Mouse (Mus musculus): ENCODE results near the gene H2-Eb1.
"Not testable (repeated sequence)": the region's sequence is repeated elsewhere in the genome, so short reads cannot be mapped to it uniquely, and the experiment has no call there.

Gene H2-Eb1

DNA sequence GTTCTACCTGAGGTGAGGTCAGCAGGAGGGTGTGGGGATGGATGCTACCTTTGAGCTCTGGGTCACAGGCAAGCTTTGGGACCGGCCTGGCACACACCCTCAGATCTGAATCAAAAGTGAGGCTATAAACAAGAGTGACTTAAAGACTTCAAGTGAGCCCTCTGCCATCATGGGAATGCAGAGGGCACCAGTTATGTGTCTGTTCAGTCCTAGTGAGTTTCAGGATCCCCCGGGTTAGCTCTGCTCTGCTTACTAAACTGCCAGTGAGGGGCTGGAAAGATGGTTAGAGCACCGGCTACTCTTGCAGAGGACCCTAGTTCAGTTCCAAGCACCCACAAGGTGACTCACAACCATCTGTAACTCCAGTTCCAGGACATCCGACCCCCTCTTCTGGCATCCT, 13.1 kb upstream of the H2-Eb1 start:
- DNase-seq, result no peak

DNA sequence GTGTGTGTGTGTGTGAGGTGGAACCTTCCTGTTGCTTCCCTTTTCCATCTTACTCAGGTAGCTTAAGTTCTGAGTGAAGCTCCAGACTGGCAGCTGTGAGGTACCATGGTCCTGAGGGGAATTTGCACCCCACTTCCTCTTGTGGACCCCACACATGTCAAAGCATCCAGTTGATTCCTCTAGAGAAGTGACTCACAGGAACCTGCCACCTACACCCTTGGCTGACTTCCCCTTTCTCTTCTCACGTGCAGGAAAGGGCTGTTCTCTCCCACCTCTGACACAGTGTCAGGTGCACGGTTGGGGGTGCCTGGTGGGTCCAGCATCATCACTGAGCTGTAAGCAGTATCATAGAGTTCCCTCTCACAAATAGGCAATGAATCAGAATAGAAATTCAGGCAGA, 12.1 kb upstream of the H2-Eb1 start:
- DNase-seq, result no peak

DNA sequence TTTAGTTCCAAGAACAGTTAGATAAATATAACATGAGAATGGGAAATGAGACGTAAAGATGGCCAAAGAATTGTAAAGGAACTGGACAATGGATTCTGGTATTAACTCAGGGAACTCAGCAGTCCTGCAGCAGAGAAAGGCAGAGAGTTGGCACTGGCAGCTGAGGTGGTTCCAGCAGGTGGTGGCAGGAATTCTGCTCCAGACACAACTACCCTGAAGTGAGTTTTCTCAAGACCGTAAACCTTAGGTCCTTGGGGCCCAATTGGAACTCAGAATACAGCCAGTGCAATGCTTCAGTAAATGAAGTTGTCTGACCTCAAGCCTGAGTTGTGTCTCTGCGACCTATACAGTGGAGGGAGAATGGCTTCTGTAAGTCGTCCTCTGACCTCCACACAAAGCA, 11.4 kb upstream of the H2-Eb1 start:
- DNase-seq, result no peak

DNA sequence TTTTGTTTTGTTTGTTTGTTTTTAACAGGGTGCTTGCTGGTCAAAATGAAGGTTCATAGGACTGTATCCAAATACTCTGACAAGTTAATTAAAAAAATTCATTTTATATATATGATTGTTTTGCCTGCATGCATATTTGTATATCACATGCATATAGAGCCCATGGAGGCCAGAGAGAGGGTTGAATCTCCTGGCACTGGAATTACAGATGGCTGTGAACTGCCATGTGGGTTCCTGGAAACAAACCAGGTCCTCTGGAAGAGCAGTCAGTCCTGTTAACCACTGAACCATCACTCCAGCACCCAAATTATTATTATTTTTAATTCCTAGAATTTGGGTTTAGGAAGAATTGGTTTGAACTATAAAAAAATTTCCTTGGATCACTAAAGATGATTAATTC, 10.4 kb upstream of the H2-Eb1 start:
- DNase-seq, result no peak

DNA sequence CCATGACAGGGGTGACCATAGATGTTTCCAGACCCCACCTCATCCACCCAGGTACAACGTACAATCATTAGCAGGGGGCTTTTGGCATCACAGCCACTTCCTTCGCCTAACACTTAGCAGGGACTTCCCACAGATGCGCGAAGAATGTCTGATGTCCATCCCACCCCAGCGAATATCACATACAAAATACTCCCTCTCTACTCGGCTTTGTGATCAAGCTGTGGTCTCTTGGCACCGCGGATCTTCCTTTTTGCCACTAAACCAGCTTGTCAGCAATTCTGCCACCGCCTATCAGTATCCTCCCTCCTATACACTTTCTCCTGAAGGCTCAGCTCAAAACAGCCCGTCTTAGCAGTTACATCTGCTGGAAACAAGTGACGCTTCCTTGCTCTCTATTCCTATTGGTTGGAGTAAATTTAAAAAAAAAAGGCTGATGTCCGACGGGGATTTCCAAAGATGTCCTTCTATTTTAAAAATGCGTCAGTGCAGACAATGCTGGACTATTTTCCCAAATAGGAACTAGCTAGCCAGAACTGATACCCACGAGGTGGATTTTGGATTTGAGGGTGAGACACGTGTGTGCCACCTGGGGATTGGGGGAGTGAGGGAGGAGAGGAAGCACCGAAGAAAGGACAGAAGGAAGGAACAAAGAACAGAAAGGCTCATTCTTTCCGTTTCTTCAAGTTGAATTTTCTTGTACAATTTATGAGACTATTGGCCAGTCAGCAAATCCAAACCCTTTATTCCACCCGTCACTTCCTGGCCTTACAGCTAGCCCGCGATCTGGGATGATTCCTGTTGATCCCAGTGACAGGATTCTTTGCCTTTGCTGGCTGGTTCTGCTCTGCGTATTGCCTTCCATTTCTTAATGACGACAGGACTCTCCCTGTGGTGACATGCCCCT, 9.5 kb upstream of the H2-Eb1 start:
- peak; percentile 92 for DNase-seq

DNA sequence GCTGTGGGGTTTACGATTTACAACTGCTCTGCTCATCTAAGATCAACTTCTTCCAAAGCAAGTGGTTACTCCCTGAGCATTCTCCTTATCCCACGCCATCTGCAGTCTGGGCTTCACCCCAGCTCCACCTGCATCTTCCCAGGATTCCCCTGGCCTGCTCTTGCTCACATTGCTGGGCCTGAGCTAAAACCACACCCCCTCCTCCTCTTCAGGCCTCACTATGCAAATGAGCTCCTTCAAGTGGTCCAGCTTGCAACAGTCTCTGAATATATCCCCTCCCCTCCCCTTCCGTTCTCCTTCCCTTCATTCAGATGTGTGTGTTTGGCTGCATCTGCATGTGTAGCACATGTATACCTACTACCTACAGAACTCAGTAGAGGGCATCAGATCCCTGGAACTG, 6.3 kb upstream of the H2-Eb1 start:
- DNase-seq, result no peak

DNA sequence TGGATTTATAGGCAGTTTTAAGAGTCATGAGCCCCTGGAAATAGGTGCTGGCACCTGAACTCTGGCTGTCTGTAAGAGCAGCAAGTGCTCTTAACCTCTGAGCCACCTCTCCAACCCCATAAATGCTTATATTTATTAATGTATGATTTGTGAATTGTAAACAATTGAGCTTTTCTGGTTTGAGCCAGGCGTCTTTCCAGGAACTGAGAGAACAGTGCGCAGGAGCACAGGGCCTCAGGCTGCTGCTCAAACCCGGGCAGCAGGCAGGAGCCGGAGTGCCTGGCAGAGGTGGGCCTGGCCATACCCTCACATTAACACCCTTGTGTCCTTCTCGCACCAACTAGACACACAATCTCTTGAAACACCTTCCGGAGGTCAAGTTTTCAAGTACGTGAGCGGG, 5.6 kb upstream of the H2-Eb1 start:
- no peak for DNase-seq

DNA sequence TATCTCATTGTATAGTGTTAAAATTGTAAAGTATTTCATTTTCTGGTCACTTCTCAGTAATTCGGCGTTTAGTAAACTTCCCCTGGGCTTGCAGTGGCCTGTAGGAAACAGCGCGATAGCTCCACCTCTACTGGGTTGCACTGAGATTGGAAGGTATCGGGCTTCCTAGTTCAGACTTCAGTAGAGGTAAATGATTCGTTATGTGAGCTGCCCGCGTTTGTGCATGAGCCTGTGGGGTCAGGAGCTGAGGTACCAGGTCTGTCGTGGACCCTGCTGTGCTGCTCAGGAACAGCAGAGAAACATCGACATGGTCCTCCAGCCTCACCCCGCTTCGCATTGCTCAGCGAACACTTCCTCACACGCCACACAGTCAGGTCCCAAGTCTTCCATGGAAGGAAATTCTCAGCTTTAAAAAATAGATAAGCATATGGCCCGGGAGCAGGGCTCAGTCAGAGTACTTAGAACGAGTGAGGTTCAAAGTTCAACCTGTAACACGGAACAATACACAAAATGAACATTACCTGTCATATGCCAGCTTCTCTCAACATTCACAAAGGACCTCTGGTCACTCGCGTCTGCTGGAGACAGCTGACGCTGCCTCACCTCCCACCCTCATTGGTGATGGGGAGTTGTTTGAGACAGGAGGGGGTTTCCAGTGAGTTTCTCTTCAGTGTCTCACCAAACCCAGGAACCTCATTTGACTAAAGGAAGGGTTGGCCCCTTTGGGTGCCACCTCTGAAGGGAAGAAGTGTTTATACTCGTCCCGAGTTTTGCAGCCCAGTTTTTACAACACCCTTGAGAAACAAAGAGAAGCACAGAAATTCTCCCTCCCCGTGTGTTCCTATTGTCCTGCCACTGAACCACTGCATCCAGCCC, 4.7 kb upstream of the H2-Eb1 start:
- DNase-seq, result no peak

DNA sequence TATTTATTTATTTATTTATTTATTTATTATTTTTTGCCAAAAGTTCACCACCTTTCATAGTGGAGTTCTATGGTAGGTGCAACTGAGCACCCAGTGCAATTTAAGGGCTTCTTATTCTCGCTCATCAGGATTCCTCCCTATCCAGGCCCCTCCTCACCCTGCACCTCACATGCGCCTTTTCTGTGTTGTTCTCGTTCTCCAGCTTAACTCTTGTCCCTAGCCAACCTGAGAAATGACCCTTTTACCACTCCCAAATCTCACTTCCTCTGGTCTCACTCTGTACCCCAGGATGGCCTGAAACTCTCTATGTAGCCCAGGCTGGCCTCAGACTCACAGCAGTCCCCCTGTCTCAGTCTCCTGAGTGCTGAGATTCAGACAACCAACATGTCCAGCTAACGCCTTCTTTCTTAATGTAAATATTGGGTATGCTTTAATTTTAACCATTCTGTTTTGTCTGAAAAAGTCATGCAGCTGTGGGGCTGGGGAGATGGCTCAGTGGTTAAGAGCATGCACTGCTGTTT, 3.9 kb upstream of the H2-Eb1 start:
- no peak for DNase-seq

DNA sequence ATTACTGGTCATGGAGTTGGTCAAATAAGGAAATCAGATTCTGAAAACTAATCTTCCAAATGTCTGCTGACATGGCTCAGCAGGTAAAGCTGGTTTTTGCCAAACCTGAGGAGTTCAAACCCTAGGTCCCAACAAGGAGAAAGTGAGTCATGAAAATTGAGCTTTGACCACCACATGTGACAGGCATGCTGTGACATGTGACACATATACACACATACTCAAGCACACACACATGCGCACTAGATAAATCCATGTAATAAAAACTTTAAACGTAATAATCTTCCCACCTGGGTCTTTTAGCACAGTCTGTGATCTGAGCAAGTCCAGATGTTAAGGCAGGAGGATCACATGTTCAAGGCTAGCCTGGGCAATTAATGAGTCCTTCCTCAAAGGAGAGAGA, 1.9 kb upstream of the H2-Eb1 start:
- DNase-seq, result no peak

DNA sequence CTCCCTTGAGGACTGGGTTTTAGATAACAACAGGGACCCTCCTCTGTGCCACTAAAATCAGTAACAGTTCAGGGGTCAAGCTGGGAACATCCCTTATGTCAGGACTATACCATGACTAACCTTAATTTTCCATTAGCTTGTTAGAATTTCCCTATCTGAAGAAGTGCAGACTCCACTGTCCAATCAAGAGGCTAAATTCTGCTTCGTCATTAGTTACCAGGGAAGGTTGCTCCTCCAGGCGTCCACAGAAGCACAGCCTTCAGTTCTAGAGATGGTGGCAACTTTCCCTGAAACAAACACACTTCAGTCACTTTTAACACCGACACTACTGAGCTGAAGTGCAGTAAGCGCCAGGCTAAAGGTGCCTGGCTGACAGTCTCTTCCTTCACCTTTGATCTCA, 916 bp upstream of the H2-Eb1 start:
- DNase-seq, result peak; percentile 92

DNA sequence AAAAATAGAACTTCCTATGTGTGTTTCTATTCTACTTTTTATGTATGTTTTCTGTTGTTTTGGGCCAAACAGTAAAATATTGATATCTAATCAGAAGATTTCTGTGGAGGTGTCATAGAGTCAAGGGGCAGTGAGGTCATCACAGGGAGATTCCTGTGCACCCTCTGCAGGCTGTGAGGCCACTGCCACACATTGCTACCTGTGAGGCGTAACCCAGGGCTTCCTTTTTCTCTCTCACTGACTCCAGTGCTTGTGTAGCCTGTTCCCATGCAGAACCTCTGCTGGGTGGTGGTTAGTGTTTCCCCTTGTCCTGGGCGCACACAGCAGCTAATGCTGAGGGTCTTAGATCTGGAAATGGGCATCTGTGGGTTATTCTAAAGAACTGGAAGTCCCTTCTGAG, 740 bp downstream of the H2-Eb1 start:
- no peak for DNase-seq

DNA sequence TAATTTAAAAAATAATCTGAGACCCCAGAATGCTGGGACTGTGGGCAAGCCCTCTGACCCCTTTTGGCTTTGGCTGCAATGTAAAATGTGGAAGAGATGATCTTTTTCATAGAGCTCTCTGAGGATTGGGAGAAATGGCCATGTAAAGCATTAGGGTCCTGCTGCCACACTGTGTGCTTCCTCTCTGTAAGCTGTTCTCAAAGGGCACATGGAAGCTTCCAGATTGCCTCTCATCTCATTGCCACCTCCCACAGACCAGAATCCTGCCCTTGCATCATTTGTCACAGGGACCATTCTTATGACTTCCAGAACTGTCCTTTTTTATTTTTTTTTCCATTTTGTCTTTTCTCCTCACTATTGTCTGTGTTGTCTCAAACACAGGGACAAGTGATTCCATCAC, 1.5 kb downstream of the H2-Eb1 start:
- no peak for DNase-seq

DNA sequence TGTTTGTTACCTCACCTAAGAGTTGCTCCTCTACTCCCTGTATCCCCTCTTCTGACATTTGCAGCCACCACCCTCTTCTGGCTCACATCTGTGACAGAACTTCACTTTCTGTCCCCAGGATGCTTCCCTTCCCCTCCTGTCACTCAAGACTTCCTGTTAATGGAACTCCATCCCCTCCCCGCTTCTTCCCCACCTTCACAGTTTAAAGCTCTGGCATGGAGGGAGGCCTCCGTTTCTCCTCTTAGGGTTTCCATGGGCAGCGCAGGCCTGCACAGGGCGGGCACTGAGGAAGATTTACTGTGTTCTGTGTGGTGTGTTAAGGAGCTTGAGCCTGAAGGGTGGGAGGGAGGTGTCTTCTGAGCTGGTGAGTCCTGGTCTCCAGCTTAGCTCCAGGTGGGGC, 2.5 kb downstream of the H2-Eb1 start:
- DNase-seq, result no peak

DNA sequence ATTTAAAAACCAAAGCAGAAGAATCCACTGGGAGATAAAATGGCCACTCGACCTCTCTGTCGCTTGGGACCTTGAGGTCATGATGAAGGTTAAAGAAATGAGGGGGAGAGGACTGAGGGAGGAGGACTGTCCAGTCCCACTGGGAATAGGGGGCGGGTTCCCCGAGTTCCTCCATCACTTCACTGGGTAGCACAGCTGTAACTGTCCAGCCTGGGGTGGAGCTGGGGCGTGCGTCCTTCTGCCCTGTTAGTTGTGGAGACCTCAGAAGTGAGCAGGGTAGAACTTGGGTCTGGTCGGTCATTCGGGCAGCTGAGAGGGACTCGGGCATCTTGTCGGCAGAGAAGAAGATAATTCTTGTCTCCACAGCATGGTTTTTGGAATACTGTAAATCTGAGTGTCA, 3.6 kb downstream of the H2-Eb1 start:
- no peak for DNase-seq

DNA sequence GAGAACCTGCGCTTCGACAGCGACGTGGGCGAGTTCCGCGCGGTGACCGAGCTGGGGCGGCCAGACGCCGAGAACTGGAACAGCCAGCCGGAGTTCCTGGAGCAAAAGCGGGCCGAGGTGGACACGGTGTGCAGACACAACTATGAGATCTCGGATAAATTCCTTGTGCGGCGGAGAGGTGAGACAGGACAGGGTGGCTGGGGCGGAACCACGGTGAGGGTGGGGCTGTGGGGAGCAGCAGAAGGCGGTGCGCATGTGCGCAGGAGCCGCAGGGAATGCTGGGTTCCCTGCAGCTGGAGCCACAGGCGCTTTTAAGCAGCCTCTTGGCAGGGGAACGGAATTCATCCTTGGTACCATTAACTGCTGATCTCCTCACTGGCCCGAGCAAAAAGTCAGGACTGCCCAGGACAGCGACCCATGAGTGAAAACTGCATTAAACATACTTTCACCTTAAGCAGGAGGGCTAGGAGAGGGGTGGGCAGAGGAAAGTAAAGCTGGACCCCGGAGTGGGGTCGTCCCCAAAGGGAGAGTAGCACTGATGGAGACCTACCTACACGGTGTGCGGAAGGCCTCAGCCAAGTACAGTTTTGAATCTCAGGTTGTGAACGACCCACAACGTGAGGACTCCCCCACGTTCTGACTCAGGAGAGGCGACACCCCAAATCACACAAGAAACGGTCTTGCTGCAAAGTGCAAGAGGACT, 4.2 kb downstream of the H2-Eb1 start:
- peak; percentile 75 for DNase-seq

DNA sequence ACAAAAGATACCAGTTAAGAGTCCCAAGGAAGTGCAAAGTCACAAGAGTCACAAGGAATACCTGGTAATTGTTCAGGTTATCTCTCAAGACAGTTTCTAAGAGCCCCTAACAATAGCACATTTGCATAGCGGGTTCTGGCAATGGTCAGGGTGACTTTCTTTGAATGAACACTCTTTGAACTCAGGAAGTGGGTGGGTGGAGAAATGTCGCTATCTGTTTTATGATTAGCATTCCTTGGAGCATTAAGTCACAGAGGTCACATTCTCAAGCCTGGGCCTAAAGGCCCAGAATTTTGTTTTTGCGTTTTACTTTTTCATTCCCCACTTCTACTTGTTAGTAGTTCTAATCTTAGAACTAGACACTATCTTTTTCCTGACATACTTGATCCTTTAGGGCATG, 4.9 kb downstream of the H2-Eb1 start:
- DNase-seq, result not testable (repeated sequence)

DNA sequence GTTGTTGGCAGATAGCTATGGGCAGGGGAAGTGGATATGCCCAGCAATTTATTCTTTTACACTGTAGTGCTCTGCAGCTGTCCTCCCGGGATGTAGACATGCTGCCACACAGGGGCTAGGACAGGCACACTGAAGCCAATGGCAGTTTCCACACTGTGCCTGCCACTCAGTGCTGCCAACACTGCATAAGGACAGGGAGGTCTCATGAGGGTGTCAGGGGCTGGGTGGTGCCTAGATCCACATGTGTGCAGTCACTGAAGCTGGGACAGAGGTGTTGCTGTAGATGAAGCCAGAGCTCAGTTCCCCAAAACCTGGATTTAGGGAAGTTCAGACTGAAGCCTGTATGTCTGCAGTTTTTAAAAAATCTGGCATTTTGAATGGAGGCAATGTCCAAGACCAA, 6.5 kb downstream of the H2-Eb1 start:
- DNase-seq, result no peak

DNA sequence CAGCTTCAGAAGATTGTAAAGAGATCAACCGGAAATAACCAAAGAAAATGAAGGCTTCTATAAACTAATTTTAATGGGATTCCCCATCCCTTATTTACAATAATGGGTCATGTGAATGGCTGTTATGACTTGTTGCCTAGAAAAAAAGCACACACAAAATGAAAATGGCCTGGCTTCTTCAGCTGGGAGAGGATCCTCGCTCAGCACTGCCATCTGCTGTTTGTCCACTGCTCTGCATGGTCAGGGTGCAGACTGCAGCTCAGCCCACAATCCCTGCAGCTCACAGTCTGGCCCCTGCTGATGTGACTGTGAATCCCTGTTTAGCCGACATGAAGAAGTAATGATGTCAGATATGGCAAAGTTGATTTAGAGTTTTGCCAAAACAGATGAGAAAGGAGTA, 7.7 kb downstream of the H2-Eb1 start:
- DNase-seq, result peak; percentile 74

DNA sequence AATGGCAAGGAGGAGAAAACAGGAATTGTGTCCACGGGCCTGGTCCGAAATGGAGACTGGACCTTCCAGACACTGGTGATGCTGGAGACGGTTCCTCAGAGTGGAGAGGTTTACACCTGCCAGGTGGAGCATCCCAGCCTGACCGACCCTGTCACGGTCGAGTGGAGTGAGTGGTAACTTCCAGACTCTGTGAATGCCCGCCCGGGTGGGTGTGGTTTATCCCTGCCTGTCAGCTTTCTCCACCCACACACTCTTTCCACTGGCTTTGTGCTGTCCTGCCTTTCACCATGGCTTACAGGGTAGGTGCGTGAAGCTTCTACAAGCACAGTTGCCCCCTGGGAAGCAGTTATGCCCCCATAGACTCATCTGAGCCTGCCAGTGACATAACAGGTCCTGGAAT, 8.6 kb downstream of the H2-Eb1 start:
- DNase-seq, result no peak

DNA sequence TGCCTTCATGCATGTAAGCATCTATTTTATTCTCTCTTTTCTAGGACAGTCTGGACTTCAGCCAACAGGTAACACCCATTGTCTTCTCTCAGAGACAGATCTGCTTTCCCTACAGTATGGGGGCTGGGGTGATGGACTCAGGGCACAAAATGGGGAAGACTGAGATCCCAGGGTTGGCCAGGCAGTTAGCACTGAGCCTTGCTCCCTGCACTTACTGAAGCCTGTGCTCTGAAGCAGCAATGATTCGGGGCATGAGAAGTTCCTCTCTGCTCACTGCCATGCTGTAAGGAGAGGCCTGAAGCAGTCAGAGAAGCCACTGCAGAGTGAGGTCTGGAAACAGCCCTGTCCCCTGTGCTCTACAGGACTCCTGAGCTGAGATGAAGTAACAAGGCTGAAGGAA, 9.8 kb downstream of the H2-Eb1 start:
- DNase-seq, result no peak

DNA sequence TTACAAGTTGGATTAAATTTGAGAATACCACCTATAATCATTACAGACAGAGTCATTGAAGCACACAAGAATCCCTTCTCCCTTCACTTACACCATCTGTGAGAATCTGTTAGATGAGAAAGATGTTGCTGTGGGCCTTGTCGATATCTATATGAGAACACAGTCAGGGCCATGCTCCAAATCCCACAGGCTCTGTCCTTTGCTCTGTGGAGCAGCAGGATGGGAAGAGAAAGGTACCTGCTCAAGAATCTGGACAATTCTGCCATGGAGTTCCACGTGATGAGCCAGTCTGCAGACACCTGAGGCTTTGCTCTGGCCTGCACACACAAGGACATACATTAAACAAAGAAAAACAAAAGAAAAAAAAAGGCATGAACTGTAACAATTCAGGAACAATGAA, 11.0 kb downstream of the H2-Eb1 start:
- no peak for DNase-seq

DNA sequence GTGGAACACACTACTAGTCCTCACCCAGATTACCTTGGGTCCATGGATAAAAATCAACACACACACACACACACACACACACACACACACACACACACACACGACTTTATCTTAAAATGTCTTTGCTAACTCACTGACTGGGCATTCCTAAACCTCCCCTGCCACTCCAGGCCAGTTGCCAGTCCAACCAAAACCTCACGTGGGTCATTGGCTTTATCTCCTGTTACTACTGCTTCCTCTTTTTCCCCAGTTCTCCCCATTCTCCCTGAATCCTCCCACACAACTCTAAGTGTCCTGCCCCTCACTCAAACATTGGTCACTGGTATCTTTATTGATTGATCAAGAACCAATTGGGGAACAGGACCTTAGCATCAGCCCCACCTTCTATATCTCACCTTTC, 11.6 kb downstream of the H2-Eb1 start:
- DNase-seq, result no peak

Data from kidney, adult 9 months (tissue).